Mouse (Mus musculus) megakaryocyte, embryonic 14.5 days (primary cell): ENCODE results near the gene Olfr1246.
"Not testable (repeated sequence)": the region's sequence is repeated elsewhere in the genome, so short reads cannot be mapped to it uniquely, and the experiment has no call there.

Experiments used
- FLI1 ChIP-seq: IDR thresholded peaks from 2 replicates; pipeline ENCODE4 v1.6.1; 2012; ENCODE audit warnings: low read length, inconsistent platforms, mixed read lengths
- GATA1 ChIP-seq: IDR thresholded peaks from 3 replicates; pipeline ENCODE4 v1.6.1; 2012; ENCODE audit warnings: mixed read lengths, low read length, inconsistent platforms, borderline replicate concordance

GRCm38 (mm10) chr2:89562706-89563105 lies 30.3 kb downstream of the Olfr1246 start:
- TF ChIP-seq GATA1, FLI1: not testable (repeated sequence)
